Mouse (Mus musculus) liver, embryonic 14.5 days (tissue): ENCODE measurements at regions not wholly inside any gene's neighbourhood (a gene's known extent, or its start where the extent isn't known, plus 50 kb on each side); places are given as distances from the start of the nearest gene placed in this dataset.
"Not testable (repeated sequence)": the region's sequence is repeated elsewhere in the genome, so short reads cannot be mapped to it uniquely, and the experiment has no call there.

ENCODE experiments used
- CTCF ChIP-seq: IDR thresholded peaks from 2 replicates; pipeline ENCODE4 v1.5.1; 2016; ENCODE audit warnings: antibody characterized with exemption, low read depth, control low read depth
- EP300 ChIP-seq: IDR thresholded peaks from 2 replicates; pipeline ENCODE4 v1.6.1; 2016; ENCODE audit warnings: antibody characterized with exemption, low read depth

DNA sequence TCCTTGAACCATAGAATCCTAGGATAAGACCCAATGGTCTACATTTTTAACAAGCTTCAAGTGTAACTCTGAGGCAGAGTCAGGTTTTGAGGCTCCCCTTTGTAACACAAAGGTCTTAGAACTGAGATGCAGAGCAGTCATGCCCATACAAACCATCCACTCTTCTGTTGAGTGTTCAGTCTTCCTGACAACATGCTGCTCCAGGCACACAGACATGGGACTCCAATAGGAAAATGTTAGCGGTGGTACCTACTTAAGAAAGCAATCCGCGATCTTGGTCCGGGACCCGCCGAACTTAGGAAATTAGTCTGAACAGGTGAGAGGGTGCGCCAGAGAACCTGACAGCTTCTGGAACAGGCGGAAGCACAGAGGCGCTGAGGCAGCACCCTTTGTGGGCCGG lies 89.0 kb upstream of the Fam78b start:
- not testable (repeated sequence) for TF ChIP-seq CTCF, EP300
